Mouse (Mus musculus): ENCODE measurements around the gene Fsd1.

Gene Fsd1

GRCm38 (mm10) chr17:56009088-56009961, 23.0 kb downstream of the Fsd1 start:
- peak; percentile 97 for DNase-seq (ENCODE audit: low read depth, low spot score)

- DNase-seq (ENCODE audit: low read depth, low spot score): no peak
These were observed 23.6 kb downstream of the Fsd1 start for GRCm38 (mm10) chr17:56009962-56010240.

GRCm38 (mm10) chr17:56010255-56010654, 23.9 kb downstream of the Fsd1 start:
- no peak for DNase-seq (ENCODE audit: low read depth, low spot score)

GRCm38 (mm10) chr17:56010681-56011080, 24.4 kb downstream of the Fsd1 start:
- peak; percentile 76 for DNase-seq (ENCODE audit: low read depth, low spot score)

- DNase-seq (ENCODE audit: low read depth, low spot score): no peak
These were observed 25.1 kb downstream of the Fsd1 start for GRCm38 (mm10) chr17:56011441-56011840.

- DNase-seq (ENCODE audit: low read depth, low spot score): no peak
These were observed 29.0 kb downstream of the Fsd1 start for GRCm38 (mm10) chr17:56015293-56015692.

- no peak for DNase-seq (ENCODE audit: low read depth, low spot score)
These were observed 30.1 kb downstream of the Fsd1 start for GRCm38 (mm10) chr17:56016382-56016781.

GRCm38 (mm10) chr17:56016793-56017785, 30.8 kb downstream of the Fsd1 start:
- DNase-seq (ENCODE audit: low read depth, low spot score): no peak

GRCm38 (mm10) chr17:56017848-56018247, 31.5 kb downstream of the Fsd1 start:
- DNase-seq (ENCODE audit: low read depth, low spot score): no peak

GRCm38 (mm10) chr17:56018347-56019131, 32.2 kb downstream of the Fsd1 start:
- peak; percentile 45 for DNase-seq (ENCODE audit: low read depth, low spot score)

GRCm38 (mm10) chr17:56020400-56021084, 34.2 kb downstream of the Fsd1 start:
- no peak for DNase-seq (ENCODE audit: low read depth, low spot score)

- DNase-seq (ENCODE audit: low read depth, low spot score): no peak
These were observed 35.0 kb downstream of the Fsd1 start for GRCm38 (mm10) chr17:56021161-56021910.

- DNase-seq (ENCODE audit: low read depth, low spot score): no peak
These were observed 36.1 kb downstream of the Fsd1 start for GRCm38 (mm10) chr17:56022131-56022988.

GRCm38 (mm10) chr17:56022989-56023290, 36.6 kb downstream of the Fsd1 start:
- DNase-seq (ENCODE audit: low read depth, low spot score): no peak

GRCm38 (mm10) chr17:56023386-56023785, 37.1 kb downstream of the Fsd1 start:
- no peak for DNase-seq (ENCODE audit: low read depth, low spot score)

- DNase-seq (ENCODE audit: low read depth, low spot score): no peak
These were observed 38.2 kb downstream of the Fsd1 start for GRCm38 (mm10) chr17:56024476-56024875.

GRCm38 (mm10) chr17:56024931-56025330, 38.6 kb downstream of the Fsd1 start:
- no peak for DNase-seq (ENCODE audit: low read depth, low spot score)

- no peak for DNase-seq (ENCODE audit: low read depth, low spot score)
These were observed 40.0 kb downstream of the Fsd1 start for GRCm38 (mm10) chr17:56026303-56026702.

- DNase-seq (ENCODE audit: low read depth, low spot score): no peak
These were observed 40.6 kb downstream of the Fsd1 start for GRCm38 (mm10) chr17:56026881-56027280.
